Mouse (Mus musculus): ENCODE results near the gene Hbb-bh2. TPM values are rescaled to one million over a fixed set of nuclear protein-coding genes. Genes with fewer than 3 reads are reported as not detected.

The Hbb-bh2 gene
- polyA plus RNA-seq, 1 experiment = not detected

DNA sequence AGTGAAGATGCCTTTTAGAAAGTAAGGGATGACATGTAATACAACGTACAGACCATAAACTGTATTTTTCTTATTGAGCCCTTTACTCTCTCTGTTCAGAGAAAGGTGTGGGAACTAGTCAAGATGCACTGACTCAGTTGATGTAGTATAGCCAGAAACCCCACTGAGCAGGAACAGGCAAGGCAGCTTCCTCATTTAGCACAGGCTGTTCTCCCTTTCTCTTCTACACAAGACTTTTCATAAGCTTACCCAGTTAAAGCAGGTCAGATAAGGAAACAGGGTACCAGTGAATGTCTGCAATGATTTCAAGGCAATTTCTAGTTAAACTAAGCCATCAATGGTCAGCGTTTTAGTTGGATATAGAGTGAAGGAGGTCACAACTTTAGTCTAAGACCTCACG is 21.2 kb upstream of the Hbb-bh2 start:
- Histone ChIP-seq H3K4me3 (ENCODE audit: extremely low read depth, insufficient read depth, insufficient read length) (no peak overlapping the region), H3K4me1 (ENCODE audit: control insufficient read depth, insufficient read depth, insufficient read length) (peaks cover 2% of the 10 kb centered on the region; the same call in 1 of the 2 replicates), H3K27me3 (ENCODE audit: control insufficient read depth, insufficient read depth, low read length) (no peaks in the 10 kb centered on the region), H3K27ac (ENCODE audit: insufficient read depth, low read length) (no peak overlapping the region), H3K36me3 (ENCODE audit: control insufficient read depth, insufficient read depth, low read length) (no peaks in the 10 kb centered on the region)
- TF ChIP-seq CTCF (IDR thresholded peaks at IDR 0.05; ENCODE audit: extremely low read depth, insufficient read depth, insufficient read length, insufficient replicate concordance) (no peak), POLR2A (IDR thresholded peaks at IDR 0.05; ENCODE audit: low read depth, low read length) (no peak)
- no peak for DNase-seq (ENCODE audit: low read depth in 1 of 2, low spot score in 2 of 2)
- 59% methylated on average over 3 of the region's 3 CpGs for WGBS

DNA sequence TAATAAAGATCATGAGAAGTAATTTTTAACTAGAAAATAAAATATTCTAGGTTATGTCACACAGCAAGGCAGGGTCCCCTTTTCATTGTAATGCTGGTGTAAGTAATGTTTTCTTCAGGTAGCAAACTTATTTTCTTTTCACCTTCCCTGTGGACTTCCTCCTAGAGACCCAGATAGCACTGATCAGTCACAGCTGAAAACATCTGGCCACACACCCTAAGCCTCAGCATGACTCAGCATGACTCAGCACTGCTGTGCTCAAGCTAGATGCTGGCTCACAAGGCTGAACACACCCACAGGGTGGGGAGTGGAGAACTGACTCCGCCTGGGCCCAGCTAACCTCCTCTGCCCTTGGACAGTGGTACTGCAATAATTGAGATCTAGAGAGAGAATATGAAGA is 20.5 kb upstream of the Hbb-bh2 start:
- DNase-seq (ENCODE audit: low read depth in 1 of 2, low spot score in 2 of 2) = peak; percentile 4 to 19
- Histone ChIP-seq H3K27ac (ENCODE audit: insufficient read depth, low read length) (no peak overlapping the region), H3K36me3 (ENCODE audit: control insufficient read depth, insufficient read depth, low read length) (no peaks in the 10 kb centered on the region), H3K27me3 (ENCODE audit: control insufficient read depth, insufficient read depth, low read length) (no peaks in the 10 kb centered on the region), H3K4me3 (ENCODE audit: extremely low read depth, insufficient read depth, insufficient read length) (no peak overlapping the region), H3K4me1 (ENCODE audit: control insufficient read depth, insufficient read depth, insufficient read length) (peaks cover 2% of the 10 kb centered on the region; the same call in 1 of the 2 replicates)
- TF ChIP-seq CTCF (IDR thresholded peaks at IDR 0.05; ENCODE audit: extremely low read depth, insufficient read depth, insufficient read length, insufficient replicate concordance) = no peak
- no peak for TF ChIP-seq POLR2A (IDR thresholded peaks at IDR 0.05; ENCODE audit: low read depth, low read length)
- WGBS = 46% methylated on average over 1 of the region's 1 CpGs

DNA sequence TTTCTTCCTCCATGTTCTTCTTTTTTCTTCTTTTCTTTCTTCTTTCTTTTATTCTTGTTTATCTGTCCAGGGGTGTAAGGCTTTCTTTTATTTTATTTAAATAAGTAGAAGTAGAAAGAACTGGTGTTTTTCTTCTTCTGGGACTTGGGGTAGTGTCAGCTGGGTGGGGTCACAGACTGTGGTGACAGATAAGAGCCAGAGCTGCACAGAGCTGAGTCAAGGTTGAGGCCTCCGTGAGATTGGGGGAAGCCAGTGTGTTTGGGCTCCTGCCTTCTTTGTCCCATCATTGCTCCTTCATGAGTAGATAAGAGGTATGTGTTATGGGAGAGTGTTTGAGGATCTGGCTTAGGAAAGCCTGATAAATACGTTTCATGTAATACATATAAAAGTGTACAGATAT is 18.8 kb upstream of the Hbb-bh2 start:
- no peak for DNase-seq (ENCODE audit: low read depth in 1 of 2, low spot score in 2 of 2)
- 61% methylated on average over 2 of the region's 2 CpGs for whole genome bisulfite sequencing

DNA sequence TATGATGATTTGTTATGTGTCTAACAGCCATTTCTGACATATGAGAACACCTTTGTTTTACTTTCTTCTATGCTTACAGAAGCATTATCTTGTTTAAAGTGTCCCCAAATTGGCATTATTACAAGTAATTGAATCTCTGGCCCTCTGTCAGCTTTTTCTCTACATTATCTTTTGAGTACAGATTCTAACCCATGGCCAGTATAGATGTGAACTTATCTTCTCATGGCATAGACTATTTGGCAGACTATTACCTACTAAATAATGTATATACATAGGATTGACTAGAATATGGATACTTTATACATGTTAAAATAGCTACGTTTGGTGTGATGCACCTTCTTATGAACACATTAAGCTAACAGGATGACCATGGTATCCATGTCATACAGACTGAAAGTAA is 14.3 kb upstream of the Hbb-bh2 start:
- Histone ChIP-seq H3K4me1 (ENCODE audit: control insufficient read depth, insufficient read depth, insufficient read length) (no peaks in the 10 kb centered on the region), H3K27me3 (ENCODE audit: control insufficient read depth, insufficient read depth, low read length) (no peaks in the 10 kb centered on the region), H3K27ac (ENCODE audit: insufficient read depth, low read length) (no peak overlapping the region), H3K36me3 (ENCODE audit: control insufficient read depth, insufficient read depth, low read length) (no peaks in the 10 kb centered on the region), H3K4me3 (ENCODE audit: extremely low read depth, insufficient read depth, insufficient read length) (no peak overlapping the region)
- WGBS = 84% methylated on average over 1 of the region's 1 CpGs
- DNase-seq (ENCODE audit: low read depth in 1 of 2, low spot score in 2 of 2) = no peak
- no peak for TF ChIP-seq CTCF (IDR thresholded peaks at IDR 0.05; ENCODE audit: extremely low read depth, insufficient read depth, insufficient read length, insufficient replicate concordance)
- TF ChIP-seq POLR2A (IDR thresholded peaks at IDR 0.05; ENCODE audit: low read depth, low read length) = no peak

More for the DNA sequence above, 18.8 kb upstream of the Hbb-bh2 start:
- H3K36me3 ChIP-seq (ENCODE audit: control insufficient read depth, insufficient read depth, low read length) = no peaks in the 10 kb centered on the region
- H3K27me3 ChIP-seq (ENCODE audit: control insufficient read depth, insufficient read depth, low read length) = no peaks in the 10 kb centered on the region
- H3K4me3 ChIP-seq (ENCODE audit: extremely low read depth, insufficient read depth, insufficient read length) = no peak overlapping the region
- H3K4me1 ChIP-seq (ENCODE audit: control insufficient read depth, insufficient read depth, insufficient read length) = peaks cover 2% of the 10 kb centered on the region; the same call in 1 of the 2 replicates
- no peak overlapping the region for H3K27ac ChIP-seq (ENCODE audit: insufficient read depth, low read length)
- TF ChIP-seq POLR2A (IDR thresholded peaks at IDR 0.05; ENCODE audit: low read depth, low read length) = no peak
- no peak for TF ChIP-seq CTCF (IDR thresholded peaks at IDR 0.05; ENCODE audit: extremely low read depth, insufficient read depth, insufficient read length, insufficient replicate concordance)

DNA sequence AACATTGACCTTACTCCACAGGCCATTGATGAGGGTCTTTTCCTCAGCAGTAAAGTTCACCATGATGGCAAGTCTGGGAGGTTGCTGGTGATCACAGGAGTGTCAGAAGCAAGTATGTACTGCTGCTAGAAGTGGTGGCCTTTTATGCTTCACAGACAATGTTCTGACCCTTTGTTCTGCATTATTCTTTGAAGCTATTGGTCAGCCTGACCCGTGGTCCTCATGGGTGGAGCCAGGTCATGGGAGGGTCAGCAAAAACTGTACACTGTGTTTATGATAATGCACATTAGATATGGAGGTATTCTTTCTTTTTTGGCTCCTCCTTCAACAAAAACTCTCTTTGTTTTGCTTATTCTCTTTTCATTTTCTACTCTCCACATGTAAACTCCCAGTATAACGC is 12.8 kb upstream of the Hbb-bh2 start, which contains the start of gene Hbb-y:
TSS of gene Hbb-y (minus strand) at position 127 of the 400 bp plus-strand sequence.
- Histone ChIP-seq H3K4me3 (ENCODE audit: extremely low read depth, insufficient read depth, insufficient read length) (no peak within 1 kb of the TSS), H3K36me3 (ENCODE audit: control insufficient read depth, insufficient read depth, low read length) (no peaks in the 10 kb centered on the region), H3K4me1 (ENCODE audit: control insufficient read depth, insufficient read depth, insufficient read length) (no peaks in the 10 kb centered on the region), H3K27me3 (ENCODE audit: control insufficient read depth, insufficient read depth, low read length) (no peaks in the 10 kb centered on the region), H3K27ac (ENCODE audit: insufficient read depth, low read length) (no peak within 1 kb of the TSS)
- WGBS = 80% methylated on average over 2 of the region's 2 CpGs
- no peak for DNase-seq (ENCODE audit: low read depth in 1 of 2, low spot score in 2 of 2)
- no peak for TF ChIP-seq CTCF (IDR thresholded peaks at IDR 0.05; ENCODE audit: extremely low read depth, insufficient read depth, insufficient read length, insufficient replicate concordance)
- no peak for TF ChIP-seq POLR2A (IDR thresholded peaks at IDR 0.05; ENCODE audit: low read depth, low read length)

DNA sequence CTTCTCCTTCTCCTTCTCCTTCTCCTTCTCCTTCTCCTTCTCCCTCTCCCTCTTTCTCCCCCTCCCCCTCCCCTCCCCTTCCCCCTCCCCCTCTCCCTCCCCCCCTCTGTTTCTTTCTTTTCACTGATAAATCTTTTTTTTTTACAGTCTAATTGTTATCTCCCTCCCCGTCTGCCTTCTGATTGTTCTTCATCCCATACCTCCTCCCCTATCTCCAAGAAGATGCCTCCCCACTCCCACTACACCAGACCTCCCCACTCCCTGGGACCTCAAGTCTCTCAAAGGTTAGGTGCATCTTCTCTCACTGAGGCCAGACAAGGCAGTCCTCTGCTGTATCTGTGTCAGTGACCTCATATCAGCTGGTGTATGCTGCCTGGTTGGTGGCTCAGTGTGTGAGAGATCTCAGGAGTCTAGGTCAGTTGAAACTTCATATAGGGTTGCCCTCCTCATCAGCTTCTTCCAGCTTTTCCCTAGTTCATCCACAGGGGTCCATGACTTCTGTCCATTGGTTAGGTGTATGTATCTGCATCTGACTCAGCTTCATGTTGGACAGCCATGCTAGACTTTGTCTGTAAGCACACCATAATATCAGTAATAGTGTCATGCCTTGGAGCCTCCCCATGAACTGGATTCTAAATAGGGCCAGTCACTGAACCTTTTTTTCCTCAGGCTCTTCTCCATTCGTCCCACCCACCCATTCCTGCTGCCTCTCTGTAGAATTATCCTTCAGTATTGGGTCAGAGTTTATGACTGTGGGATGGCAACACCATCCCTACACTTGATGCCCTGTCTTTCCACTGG is 4.4 kb upstream of the Hbb-bh2 start:
- Histone ChIP-seq H3K4me3 (ENCODE audit: extremely low read depth, insufficient read depth, insufficient read length) (no peak overlapping the region), H3K36me3 (ENCODE audit: control insufficient read depth, insufficient read depth, low read length) (no peaks in the 10 kb centered on the region), H3K27ac (ENCODE audit: insufficient read depth, low read length) (no peak overlapping the region), H3K27me3 (ENCODE audit: control insufficient read depth, insufficient read depth, low read length) (no peaks in the 10 kb centered on the region), H3K4me1 (ENCODE audit: control insufficient read depth, insufficient read depth, insufficient read length) (peaks cover 4% of the 10 kb centered on the region; the same call in 1 of the 2 replicates)
- 63% methylated on average over 2 of the region's 2 CpGs for WGBS
- no peak for TF ChIP-seq CTCF (IDR thresholded peaks at IDR 0.05; ENCODE audit: extremely low read depth, insufficient read depth, insufficient read length, insufficient replicate concordance)
- no peak for TF ChIP-seq POLR2A (IDR thresholded peaks at IDR 0.05; ENCODE audit: low read depth, low read length)
- no peak for DNase-seq (ENCODE audit: low read depth in 1 of 2, low spot score in 2 of 2)

DNA sequence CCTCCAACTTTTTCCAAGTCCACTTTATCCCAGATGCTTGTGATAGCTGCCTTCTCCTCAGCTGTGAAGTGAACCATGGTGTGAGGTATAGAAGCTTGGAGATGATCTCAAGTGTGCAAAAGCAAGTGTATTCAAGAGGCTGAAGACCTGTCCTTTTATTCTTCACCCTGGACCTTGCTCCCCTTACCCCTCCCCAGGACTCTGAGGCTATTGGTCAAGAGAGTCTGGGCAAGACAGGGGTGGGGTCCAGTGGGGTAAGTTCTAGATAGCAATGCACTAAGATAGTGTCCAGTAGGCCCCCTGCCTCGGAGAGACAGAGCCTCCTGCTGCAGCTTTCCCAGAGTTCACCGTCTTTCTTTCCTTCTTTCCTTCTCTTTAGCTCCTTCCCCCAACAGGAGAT is 2.7 kb upstream of the Hbb-bh2 start, which contains the start of gene Hbb-bh1:
TSS of gene Hbb-bh1 (minus strand) at position 131 of the 400 bp plus-strand sequence.
- H3K27me3 ChIP-seq (ENCODE audit: control insufficient read depth, insufficient read depth, low read length) = no peaks in the 10 kb centered on the region
- no peak within 1 kb of the TSS for H3K27ac ChIP-seq (ENCODE audit: insufficient read depth, low read length)
- no peak for DNase-seq (ENCODE audit: low read depth in 1 of 2, low spot score in 2 of 2)
- 81% methylated on average over 2 of the region's 2 CpGs for WGBS
- TF ChIP-seq POLR2A (IDR thresholded peaks at IDR 0.05; ENCODE audit: low read depth, low read length) = no peak
- TF ChIP-seq CTCF (IDR thresholded peaks at IDR 0.05; ENCODE audit: extremely low read depth, insufficient read depth, insufficient read length, insufficient replicate concordance) = no peak
- no peaks in the 10 kb centered on the region for H3K36me3 ChIP-seq (ENCODE audit: control insufficient read depth, insufficient read depth, low read length)
- H3K4me3 ChIP-seq (ENCODE audit: extremely low read depth, insufficient read depth, insufficient read length) = no peak within 1 kb of the TSS
- H3K4me1 ChIP-seq (ENCODE audit: control insufficient read depth, insufficient read depth, insufficient read length) = peaks cover 4% of the 10 kb centered on the region; the same call in 1 of the 2 replicates
